Mouse (Mus musculus) midbrain, embryonic 11.5 days (tissue): ENCODE measurements around the gene Npff. TPM values are rescaled to one million over a fixed set of nuclear protein-coding genes. Genes with fewer than 3 reads are reported as not detected.
A peak's percentile ranks its signal among the peaks of the same experiment; 100 is the strongest.

Experiments
- ATAC-seq: fragments of 200-750 bp; cut with Nextera tagmentation; 2 replicates; pipeline ENCODE4 v1.8.0; 2017; ENCODE audit warnings: moderate TSS enrichment, moderate library complexity; ENCODE audit not compliant: low FRiP score
- DNase-seq: peaks from one replicate; pipeline ENCODE4 v3.0.0; 2015; ENCODE audit warnings: low spot score; ENCODE audit errors: missing footprints
- H3K27ac ChIP-seq: fragments of 300-500 bp; sonication (generic); 2 replicates; pipeline ENCODE4 v1.5.1; 2014; ENCODE audit warnings: low read depth, low read length
- H3K27me3 ChIP-seq: fragments of 300-500 bp; sonication (generic); 2 replicates; pipeline ENCODE4 v1.6.1; 2014; ENCODE audit warnings: mild to moderate bottlenecking, low read length, moderate library complexity, mixed read lengths; ENCODE audit not compliant: control insufficient read depth, insufficient read depth
- H3K36me3 ChIP-seq: fragments of 300-500 bp; sonication (generic); 2 replicates; pipeline ENCODE4 v1.6.1; 2014; ENCODE audit warnings: mild to moderate bottlenecking, low read length, moderate library complexity, mixed read lengths; ENCODE audit not compliant: control insufficient read depth, insufficient read depth
- H3K4me1 ChIP-seq: fragments of 300-500 bp; sonication (generic); 2 replicates; pipeline ENCODE4 v1.6.1; 2014; ENCODE audit warnings: low read length; ENCODE audit not compliant: control insufficient read depth, insufficient read depth
- H3K4me2 ChIP-seq: fragments of 300-500 bp; sonication (generic); 2 replicates; pipeline ENCODE4 v1.6.1; 2014; ENCODE audit warnings: mild to moderate bottlenecking, moderate library complexity
- H3K4me3 ChIP-seq: fragments of 300-500 bp; sonication (generic); 2 replicates; pipeline ENCODE4 v1.5.1; 2014; ENCODE audit warnings: low read depth, low read length
- H3K9ac ChIP-seq: fragments of 300-500 bp; sonication (generic); 2 replicates; pipeline ENCODE4 v1.6.1; 2014; ENCODE audit warnings: low read length
- H3K9me3 ChIP-seq: fragments of 300-500 bp; sonication (generic); 2 replicates; pipeline ENCODE4 v1.6.1; 2016; ENCODE audit warnings: low read length; ENCODE audit not compliant: control insufficient read depth
- WGBS: fragments of 180-500 bp; shearing (Covaris S2); extraction: QIAGEN DNeasy Blood & Tissue Kit; methylation state at CpG from one replicate; pipeline ENCODE4 v1.1.7; 2014; 5-methylcytosine and 5-hydroxymethylcytosine counted together
- polyA plus RNA-seq: library from polyadenylated mRNA; unstranded; fragments of >200 nt; fragmentation: Nextera tagmentation; extraction: Ambion mirVana; gene quantifications from 2 replicates; pipeline ENCODE4 v1.2.1, GENCODE M21; 2014

Npff gene
- polyA plus RNA-seq, 1 experiment from 2014 or later: 0.98 TPM

GRCm38 (mm10) chr15:102510110-102510509 is 14.6 kb downstream of the Npff start:
- no peak for DNase-seq
- 7% methylated on average over 9 of the region's 9 CpGs for WGBS

GRCm38 (mm10) chr15:102508336-102508735 is 16.4 kb downstream of the Npff start:
- no peak overlapping the region for H3K9ac ChIP-seq
- DNase-seq: no peak
- H3K27ac ChIP-seq: no peak overlapping the region
- no peak overlapping the region for H3K4me2 ChIP-seq
- 88% methylated on average over 3 of the region's 3 CpGs for WGBS
- no peak overlapping the region for H3K4me3 ChIP-seq
- H3K4me1 ChIP-seq: peaks cover 33% of the 10 kb centered on the region
- H3K9me3 ChIP-seq: no peaks in the 10 kb centered on the region
- H3K36me3 ChIP-seq: peaks cover 8% of the 10 kb centered on the region; the same call in 1 of the 2 replicates
- no peak for ATAC-seq
- H3K27me3 ChIP-seq: no peaks in the 10 kb centered on the region

More at GRCm38 (mm10) chr15:102510110-102510509, 14.6 kb downstream of the Npff start:
- Histone ChIP-seq H3K36me3 (no peaks in the 10 kb centered on the region), H3K27ac (peak overlapping the region; percentile 81), H3K9me3 (no peaks in the 10 kb centered on the region), H3K27me3 (no peaks in the 10 kb centered on the region), H3K4me3 (peak overlapping the region; percentile 62), H3K4me1 (peaks cover 33% of the 10 kb centered on the region), H3K4me2 (peak overlapping the region; percentile 82), H3K9ac (peak overlapping the region; percentile 80)
- ATAC-seq: peak; percentile 66

- Histone ChIP-seq H3K36me3 (peaks cover 12% of the 10 kb centered on the region; the same call in 1 of the 2 replicates), H3K4me1 (peaks cover 29% of the 10 kb centered on the region), H3K4me3 (no peak overlapping the region), H3K9me3 (no peaks in the 10 kb centered on the region), H3K9ac (no peak overlapping the region), H3K4me2 (no peak overlapping the region), H3K27me3 (no peaks in the 10 kb centered on the region), H3K27ac (no peak overlapping the region)
- DNase-seq (peak; percentile 78), ATAC-seq (no peak)
Observed at GRCm38 (mm10) chr15:102507561-102507960, 17.2 kb downstream of the Npff start.

GRCm38 (mm10) chr15:102506864-102507263 is 17.9 kb downstream of the Npff start:
- Histone ChIP-seq H3K9ac (no peak overlapping the region), H3K4me2 (no peak overlapping the region), H3K9me3 (no peaks in the 10 kb centered on the region), H3K4me1 (peaks cover 22% of the 10 kb centered on the region), H3K27ac (no peak overlapping the region), H3K36me3 (peaks cover 14% of the 10 kb centered on the region; the same call in 1 of the 2 replicates), H3K27me3 (no peaks in the 10 kb centered on the region), H3K4me3 (no peak overlapping the region)
- ATAC-seq: no peak
- no peak for DNase-seq
- WGBS: 90% methylated on average over 1 of the region's 1 CpGs

- no peak for DNase-seq
- WGBS: 70% methylated on average over 2 of the region's 2 CpGs
- Histone ChIP-seq H3K9me3 (no peaks in the 10 kb centered on the region), H3K4me3 (no peak overlapping the region), H3K27ac (no peak overlapping the region), H3K27me3 (no peaks in the 10 kb centered on the region), H3K4me2 (no peak overlapping the region), H3K9ac (no peak overlapping the region), H3K4me1 (peaks cover 18% of the 10 kb centered on the region), H3K36me3 (peaks cover 14% of the 10 kb centered on the region; the same call in 1 of the 2 replicates)
- no peak for ATAC-seq
Observed at GRCm38 (mm10) chr15:102506464-102506830, 18.3 kb downstream of the Npff start.

GRCm38 (mm10) chr15:102505770-102506463 is 18.8 kb downstream of the Npff start:
- H3K9ac ChIP-seq: no peak overlapping the region
- peak; percentile 79 for DNase-seq
- peaks cover 20% of the 10 kb centered on the region for H3K36me3 ChIP-seq
- no peak for ATAC-seq
- H3K27me3 ChIP-seq: no peaks in the 10 kb centered on the region
- H3K4me3 ChIP-seq: no peak overlapping the region
- no peak overlapping the region for H3K27ac ChIP-seq
- WGBS: 89% methylated on average over 9 of the region's 9 CpGs
- H3K4me1 ChIP-seq: peaks cover 13% of the 10 kb centered on the region
- no peak overlapping the region for H3K4me2 ChIP-seq
- no peaks in the 10 kb centered on the region for H3K9me3 ChIP-seq

- no peaks in the 10 kb centered on the region for H3K27me3 ChIP-seq
- peak; percentile 84 for DNase-seq
- H3K36me3 ChIP-seq: peaks cover 27% of the 10 kb centered on the region
- H3K9me3 ChIP-seq: no peaks in the 10 kb centered on the region
- ATAC-seq: no peak
- H3K4me3 ChIP-seq: no peak overlapping the region
- H3K4me2 ChIP-seq: no peak overlapping the region
- H3K27ac ChIP-seq: no peak overlapping the region
- H3K4me1 ChIP-seq: peaks cover 9% of the 10 kb centered on the region
- WGBS: 80% methylated on average over 12 of the region's 12 CpGs
- H3K9ac ChIP-seq: no peak overlapping the region
Observed at GRCm38 (mm10) chr15:102505073-102505769, 19.5 kb downstream of the Npff start.

- 88% methylated on average over 9 of the region's 9 CpGs for WGBS
- H3K9ac ChIP-seq: no peak overlapping the region
- H3K36me3 ChIP-seq: peaks cover 36% of the 10 kb centered on the region
- no peaks in the 10 kb centered on the region for H3K9me3 ChIP-seq
- H3K27me3 ChIP-seq: no peaks in the 10 kb centered on the region
- ATAC-seq (no peak), DNase-seq (peak; percentile 75)
- no peak overlapping the region; the same call in 1 of the 2 replicates for H3K27ac ChIP-seq
- no peak overlapping the region for H3K4me3 ChIP-seq
- H3K4me1 ChIP-seq: peaks cover under 1% of the 10 kb centered on the region; the same call in 1 of the 2 replicates
- no peak overlapping the region for H3K4me2 ChIP-seq
Observed at GRCm38 (mm10) chr15:102503924-102504782, 20.6 kb downstream of the Npff start.
